Mouse (Mus musculus) lung, postnatal 0 days (tissue): ENCODE measurements around the gene Kcnb1.

ENCODE experiments used
- CTCF ChIP-seq: IDR thresholded peaks from 2 replicates; pipeline ENCODE4 v1.5.1; 2016; ENCODE audit warnings: antibody characterized with exemption, mild to moderate bottlenecking
- EP300 ChIP-seq: IDR thresholded peaks from 2 replicates; pipeline ENCODE4 v1.6.1; 2016; ENCODE audit warnings: antibody characterized with exemption, mild to moderate bottlenecking, control low read depth

DNA sequence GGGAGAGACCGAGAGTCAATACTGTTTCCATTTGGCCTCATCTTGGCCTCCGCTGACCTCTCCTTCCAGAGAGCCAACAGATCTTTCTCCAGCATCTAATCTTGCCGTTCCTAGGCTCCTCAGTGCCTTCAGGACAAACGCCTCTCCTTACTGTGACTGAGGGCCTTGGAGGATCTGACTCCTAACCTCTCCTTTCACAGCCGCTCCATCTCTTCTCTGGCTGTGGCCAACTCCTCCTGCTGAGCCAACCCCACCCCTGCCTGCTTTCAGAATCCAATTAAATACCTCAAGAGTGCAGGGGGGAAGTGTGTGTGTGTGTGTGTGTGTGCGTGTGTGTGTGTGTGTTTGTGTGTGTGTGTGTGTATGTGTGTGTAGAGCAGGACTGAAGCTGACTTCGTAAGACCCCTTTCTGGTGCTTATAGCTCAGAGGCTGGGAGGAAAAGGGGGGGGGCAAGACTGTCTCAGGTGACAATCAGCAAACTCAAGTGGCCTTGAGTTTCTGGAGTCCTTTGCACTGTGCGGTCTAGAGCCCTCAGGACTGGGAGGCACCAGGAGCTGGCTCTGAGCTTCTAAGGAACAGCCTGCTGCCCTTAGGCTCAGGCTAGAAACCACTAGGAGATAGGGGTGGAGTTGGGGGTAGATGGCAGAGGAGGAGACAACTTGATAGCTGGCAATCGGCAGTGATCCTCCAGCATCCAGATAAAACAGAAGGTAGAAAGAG is 59.7 kb downstream of the Kcnb1 start:
- no peak for TF ChIP-seq CTCF
- TF ChIP-seq EP300: no peak
